Mouse (Mus musculus): ENCODE measurements at regions not wholly inside any gene's neighbourhood (a gene's known extent, or its start where the extent isn't known, plus 50 kb on each side); places are given as distances from the start of the nearest gene placed in this dataset.
A peak's percentile ranks its signal among the peaks of the same experiment; 100 is the strongest.

- H3K4me3 ChIP-seq: no peak overlapping the region
- WGBS: 60% methylated on average over 7 of the region's 7 CpGs
These were observed 199.7 kb downstream of the Galc start for GRCm38 (mm10) chr12:98059419-98060180.

DNA sequence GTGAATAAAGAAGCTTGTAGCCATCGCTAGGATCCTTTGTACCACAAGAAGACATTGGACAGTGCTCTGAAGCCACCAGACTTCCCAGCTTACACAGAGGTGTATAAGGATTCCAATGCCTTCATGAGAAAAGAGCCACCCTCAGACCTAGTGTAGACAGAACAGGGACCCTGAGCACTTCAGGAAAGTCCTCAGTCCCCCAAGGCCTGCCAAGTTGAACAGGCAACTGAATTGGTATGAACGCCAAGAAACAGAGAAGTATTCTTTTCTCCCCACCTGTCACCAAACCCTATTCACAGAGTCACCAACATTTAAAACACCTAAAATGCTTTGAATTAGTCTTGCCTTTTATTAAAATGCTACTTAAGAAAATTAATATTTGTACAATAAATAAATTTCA lies 200.3 kb downstream of the Galc start:
- WGBS: 78% methylated on average over 2 of the region's 2 CpGs
- H3K27ac ChIP-seq: no peak overlapping the region
- H3K27me3 ChIP-seq (replicated peaks): no peaks in the 10 kb centered on the region
- H3K9ac ChIP-seq: no peak overlapping the region
- H3K4me3 ChIP-seq: no peak overlapping the region
- H3K9me3 ChIP-seq: no peaks in the 10 kb centered on the region
- ATAC-seq (replicated peaks): no peak
- no peak overlapping the region for H3K4me2 ChIP-seq
- no peaks in the 10 kb centered on the region for H3K36me3 ChIP-seq (replicated peaks)
- no peaks in the 10 kb centered on the region for H3K4me1 ChIP-seq

More at GRCm38 (mm10) chr12:98059419-98060180, 199.7 kb downstream of the Galc start:
- H3K36me3 ChIP-seq (replicated peaks): no peaks in the 10 kb centered on the region
- H3K9ac ChIP-seq: no peak overlapping the region
- H3K4me1 ChIP-seq: no peaks in the 10 kb centered on the region
- no peaks in the 10 kb centered on the region for H3K27me3 ChIP-seq (replicated peaks)
- H3K9me3 ChIP-seq: no peaks in the 10 kb centered on the region
- ATAC-seq (replicated peaks): no peak
- H3K27ac ChIP-seq: no peak overlapping the region
- no peak overlapping the region for H3K4me2 ChIP-seq

DNA sequence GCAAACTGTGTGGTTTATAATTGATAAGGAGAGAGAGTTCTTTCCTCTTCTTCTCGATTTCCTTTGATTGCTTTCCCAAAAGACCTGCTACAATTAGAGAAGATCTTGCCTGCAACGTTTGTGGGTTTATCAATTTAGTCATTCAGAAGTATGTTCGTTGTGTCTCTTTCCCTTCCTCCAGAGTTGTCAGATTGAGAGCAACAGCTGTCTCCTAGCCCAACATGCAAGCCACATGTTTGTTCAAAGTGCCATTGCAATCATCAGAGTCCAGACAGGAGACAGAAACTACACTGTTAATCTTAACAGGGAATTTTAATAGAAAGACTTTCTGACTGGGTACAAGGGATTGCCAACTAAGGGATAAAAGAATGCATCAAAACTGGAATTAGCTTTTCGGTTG lies 208.3 kb downstream of the Galc start:
- Histone ChIP-seq H3K4me2 (no peak overlapping the region), H3K27ac (no peak overlapping the region), H3K9me3 (no peaks in the 10 kb centered on the region), H3K36me3 (replicated peaks) (no peaks in the 10 kb centered on the region), H3K9ac (no peak overlapping the region), H3K4me3 (no peak overlapping the region), H3K4me1 (peaks cover 11% of the 10 kb centered on the region), H3K27me3 (replicated peaks) (no peaks in the 10 kb centered on the region)
- 66% methylated on average over 4 of the region's 4 CpGs for WGBS
- ATAC-seq (replicated peaks): no peak

DNA sequence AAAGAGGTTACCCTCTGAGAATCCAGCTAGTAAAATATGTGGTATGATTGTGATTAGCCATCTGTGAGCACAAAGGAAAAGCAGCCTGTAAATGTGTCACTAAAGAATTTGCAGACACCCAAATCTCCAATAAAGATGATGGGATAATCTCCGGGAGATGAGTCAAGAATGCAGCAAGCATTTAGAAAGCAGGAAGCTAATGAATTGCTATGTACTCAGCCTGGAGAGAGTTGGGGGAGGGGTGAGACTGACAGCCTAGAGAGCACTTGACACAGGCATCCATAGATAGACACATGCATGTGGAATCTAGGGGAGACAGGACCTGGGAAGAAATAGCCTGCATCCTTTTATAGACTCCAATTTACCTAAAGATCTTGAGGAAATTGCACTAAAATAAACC lies 208.8 kb downstream of the Galc start:
- H3K4me3 ChIP-seq: no peak overlapping the region
- ATAC-seq (replicated peaks): no peak
- H3K27me3 ChIP-seq (replicated peaks): no peaks in the 10 kb centered on the region
- WGBS: 18% methylated on average over 1 of the region's 1 CpGs
- no peak overlapping the region for H3K9ac ChIP-seq
- peaks cover 11% of the 10 kb centered on the region for H3K4me1 ChIP-seq
- no peak overlapping the region for H3K4me2 ChIP-seq
- H3K9me3 ChIP-seq: no peaks in the 10 kb centered on the region
- H3K27ac ChIP-seq: no peak overlapping the region
- no peaks in the 10 kb centered on the region for H3K36me3 ChIP-seq (replicated peaks)

GRCm38 (mm10) chr12:98050057-98050456 lies 209.2 kb downstream of the Galc start:
- no peak overlapping the region for H3K9ac ChIP-seq
- 23% methylated on average over 5 of the region's 5 CpGs for WGBS
- H3K27ac ChIP-seq: no peak overlapping the region
- no peaks in the 10 kb centered on the region for H3K36me3 ChIP-seq (replicated peaks)
- no peak overlapping the region for H3K4me2 ChIP-seq
- no peaks in the 10 kb centered on the region for H3K9me3 ChIP-seq
- H3K4me1 ChIP-seq: peaks cover 11% of the 10 kb centered on the region
- no peak for ATAC-seq (replicated peaks)
- no peak overlapping the region for H3K4me3 ChIP-seq
- no peaks in the 10 kb centered on the region for H3K27me3 ChIP-seq (replicated peaks)

GRCm38 (mm10) chr12:98047765-98048164 lies 211.5 kb downstream of the Galc start:
- no peak overlapping the region for H3K4me2 ChIP-seq
- WGBS: 86% methylated on average over 8 of the region's 8 CpGs
- no peak for ATAC-seq (replicated peaks)
- no peaks in the 10 kb centered on the region for H3K9me3 ChIP-seq
- no peak overlapping the region for H3K27ac ChIP-seq
- H3K36me3 ChIP-seq (replicated peaks): no peaks in the 10 kb centered on the region
- H3K4me1 ChIP-seq: peaks cover 11% of the 10 kb centered on the region
- H3K4me3 ChIP-seq: no peak overlapping the region
- H3K9ac ChIP-seq: no peak overlapping the region
- H3K27me3 ChIP-seq (replicated peaks): no peaks in the 10 kb centered on the region

- Histone ChIP-seq H3K9ac (no peak overlapping the region), H3K4me2 (no peak overlapping the region; the same call in 1 of the 2 replicates), H3K27ac (peak overlapping the region; percentile 28; the same call in 1 of the 2 replicates), H3K4me3 (no peak overlapping the region), H3K9me3 (no peaks in the 10 kb centered on the region), H3K27me3 (replicated peaks) (no peaks in the 10 kb centered on the region), H3K36me3 (replicated peaks) (no peaks in the 10 kb centered on the region), H3K4me1 (peaks cover 11% of the 10 kb centered on the region)
- peak; percentile 50; the same call in 1 of the 2 replicates for ATAC-seq (replicated peaks)
- 27% methylated on average over 11 of the region's 11 CpGs for WGBS
These were observed 212.5 kb downstream of the Galc start for GRCm38 (mm10) chr12:98046459-98047440.

DNA sequence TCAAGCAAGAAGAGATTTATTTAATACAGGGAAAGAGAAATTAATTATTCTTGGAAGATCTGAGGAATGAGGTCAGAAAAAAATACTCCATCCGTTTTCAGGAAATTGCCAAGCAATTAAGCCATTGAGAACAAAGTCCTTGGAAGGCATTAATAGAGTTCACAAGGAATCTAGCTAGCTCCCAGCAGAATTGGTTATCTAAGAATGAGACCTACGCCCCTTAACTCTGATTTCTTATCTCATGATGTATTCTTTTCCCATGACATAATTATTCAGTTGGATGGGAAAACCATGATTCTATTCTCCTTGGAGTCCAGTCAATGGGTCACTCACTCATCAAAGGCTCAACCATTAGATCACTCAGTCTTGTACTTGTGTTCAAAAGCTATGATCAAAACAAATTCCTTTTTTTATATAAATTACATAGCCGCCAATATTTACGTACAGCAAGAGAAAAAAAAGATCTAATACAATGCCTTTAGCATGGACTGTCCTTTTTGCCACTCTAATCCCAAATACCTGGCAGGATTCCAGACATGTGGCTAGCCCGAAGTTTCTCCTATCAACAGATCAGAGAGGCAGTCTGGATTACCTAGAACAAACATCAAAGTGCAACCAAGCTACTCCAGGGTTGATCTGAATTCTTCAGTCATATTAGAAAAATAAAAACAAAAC lies 213.3 kb downstream of the Galc start:
- Histone ChIP-seq H3K27ac (no peak overlapping the region), H3K9ac (no peak overlapping the region), H3K9me3 (no peaks in the 10 kb centered on the region), H3K4me2 (no peak overlapping the region), H3K27me3 (replicated peaks) (no peaks in the 10 kb centered on the region), H3K36me3 (replicated peaks) (no peaks in the 10 kb centered on the region), H3K4me1 (peaks cover 11% of the 10 kb centered on the region), H3K4me3 (no peak overlapping the region)
- WGBS: 59% methylated on average over 5 of the region's 5 CpGs
- ATAC-seq (replicated peaks): no peak

GRCm38 (mm10) chr12:98043436-98043835 lies 215.8 kb downstream of the Galc start:
- ATAC-seq (replicated peaks): no peak
- no peaks in the 10 kb centered on the region for H3K27me3 ChIP-seq (replicated peaks)
- H3K36me3 ChIP-seq (replicated peaks): no peaks in the 10 kb centered on the region
- peaks cover 9% of the 10 kb centered on the region; the same call in 1 of the 2 replicates for H3K4me1 ChIP-seq
- no peaks in the 10 kb centered on the region for H3K9me3 ChIP-seq
- H3K4me3 ChIP-seq: no peak overlapping the region
- 73% methylated on average over 5 of the region's 5 CpGs for WGBS
- no peak overlapping the region for H3K27ac ChIP-seq
- H3K9ac ChIP-seq: no peak overlapping the region
- H3K4me2 ChIP-seq: no peak overlapping the region

DNA sequence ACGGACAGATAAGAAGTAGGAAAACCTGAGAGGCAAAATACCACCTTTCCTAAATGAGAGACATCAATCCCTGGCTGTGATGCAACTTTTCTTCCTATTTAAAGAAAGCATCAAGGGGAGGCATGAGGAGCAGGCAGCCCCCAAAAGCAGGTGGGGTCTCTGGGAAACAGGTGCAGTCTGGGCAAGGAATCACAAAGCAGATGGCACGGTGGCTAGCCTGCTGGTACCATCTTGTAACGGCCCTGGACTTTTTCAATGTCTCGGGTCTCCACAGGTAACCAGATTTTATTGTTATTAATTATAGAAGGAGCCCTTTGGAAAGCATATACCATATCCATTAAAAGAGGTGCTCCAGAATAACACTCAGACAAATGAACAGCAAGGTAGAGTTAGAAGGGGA lies 219.6 kb downstream of the Galc start:
- no peak overlapping the region for H3K4me2 ChIP-seq
- no peak overlapping the region for H3K9ac ChIP-seq
- 86% methylated on average over 4 of the region's 4 CpGs for WGBS
- H3K27ac ChIP-seq: no peak overlapping the region
- H3K9me3 ChIP-seq: no peaks in the 10 kb centered on the region
- no peaks in the 10 kb centered on the region for H3K36me3 ChIP-seq (replicated peaks)
- H3K4me3 ChIP-seq: no peak overlapping the region
- no peaks in the 10 kb centered on the region for H3K27me3 ChIP-seq (replicated peaks)
- H3K4me1 ChIP-seq: no peaks in the 10 kb centered on the region
- ATAC-seq (replicated peaks): no peak

DNA sequence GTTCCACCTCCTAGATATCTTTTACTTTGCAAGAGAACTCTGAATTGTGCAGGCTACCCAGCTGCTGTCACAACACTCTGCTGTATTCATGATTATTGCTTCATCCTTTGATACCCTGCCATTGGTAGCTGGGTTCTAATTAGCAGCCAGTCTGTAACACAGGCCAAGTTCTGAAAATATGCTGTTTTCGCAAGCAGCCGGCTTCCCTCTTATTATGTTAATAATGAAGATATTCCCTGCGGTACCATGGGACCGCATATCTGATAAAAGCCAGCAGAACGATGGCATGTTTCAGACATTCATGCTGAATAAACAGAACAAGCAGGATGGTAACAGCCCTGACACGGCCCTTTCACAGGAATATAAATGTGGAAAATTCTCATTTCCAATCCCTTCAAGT lies 235.6 kb downstream of the Galc start:
- no peak overlapping the region for H3K4me2 ChIP-seq
- peak; percentile 82 for ATAC-seq (replicated peaks)
- H3K9me3 ChIP-seq: no peaks in the 10 kb centered on the region
- H3K4me1 ChIP-seq: 0 out of 2 replicates have a peak, but pooled peaks cover 7% of the 10 kb centered on the region
- 0 out of 2 replicates have a peak overlapping the region, but pooled peaks have one; percentile 45 for H3K27ac ChIP-seq
- no peaks in the 10 kb centered on the region for H3K36me3 ChIP-seq (replicated peaks)
- H3K9ac ChIP-seq: no peak overlapping the region
- WGBS: 22% methylated on average over 6 of the region's 6 CpGs
- H3K27me3 ChIP-seq (replicated peaks): no peaks in the 10 kb centered on the region
- no peak overlapping the region for H3K4me3 ChIP-seq
